Mouse (Mus musculus): ENCODE results near the gene Mylk4. TPM values are rescaled to one million over a fixed set of nuclear protein-coding genes. Genes with fewer than 3 reads are reported as not detected.

Gene Mylk4
- polyA plus RNA-seq, 1 experiment from 2014 or later = not detected

- Histone ChIP-seq H3K4me3 (ENCODE audit: low read depth, low read length) (no peak overlapping the region), H3K9ac (no peak overlapping the region), H3K4me1 (ENCODE audit: insufficient read depth) (no peaks in the 10 kb centered on the region), H3K36me3 (ENCODE audit: insufficient read depth) (no peaks in the 10 kb centered on the region), H3K9me3 (ENCODE audit: low read depth, low read length) (no peaks in the 10 kb centered on the region), H3K27ac (ENCODE audit: low read depth) (no peak overlapping the region), H3K27me3 (ENCODE audit: insufficient read depth, low read length) (peaks cover 3% of the 10 kb centered on the region; the same call in 1 of the 2 replicates), H3K4me2 (no peak overlapping the region)
- 65% methylated on average over 12 of the region's 12 CpGs for WGBS
- DNase-seq (no peak), ATAC-seq (ENCODE audit: insufficient read depth) (no peak)
- no peak for TF ChIP-seq CTCF (IDR thresholded peaks at IDR 0.05; ENCODE audit: low read depth)
These were observed 103.6 kb downstream of the Mylk4 start for GRCm38 (mm10) chr13:32680121-32680551.

DNA sequence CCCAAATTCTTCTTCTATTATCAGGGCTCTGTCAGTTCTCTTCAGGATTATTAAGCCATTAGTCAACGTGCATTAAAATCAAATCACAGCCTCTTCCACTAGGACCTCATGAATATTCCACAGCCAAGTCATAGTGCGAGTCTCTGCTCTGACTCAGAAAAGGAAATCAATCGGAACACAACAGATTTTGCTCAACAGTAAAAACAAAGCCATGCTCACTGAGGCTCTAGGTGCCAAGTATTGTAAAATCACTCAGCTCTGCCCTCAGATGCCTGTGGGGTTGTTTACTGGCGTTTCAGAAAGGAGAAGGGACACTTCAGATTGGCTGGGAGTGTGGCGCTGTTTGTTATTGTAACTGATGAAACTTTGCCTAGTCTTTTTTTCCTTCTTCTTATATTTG, 104.8 kb downstream of the Mylk4 start:
- ATAC-seq (ENCODE audit: insufficient read depth) (no peak), DNase-seq (no peak)
- Histone ChIP-seq H3K4me2 (no peak overlapping the region), H3K27me3 (ENCODE audit: insufficient read depth, low read length) (peaks cover 3% of the 10 kb centered on the region; the same call in 1 of the 2 replicates), H3K4me3 (ENCODE audit: low read depth, low read length) (no peak overlapping the region), H3K4me1 (ENCODE audit: insufficient read depth) (no peaks in the 10 kb centered on the region), H3K36me3 (ENCODE audit: insufficient read depth) (no peaks in the 10 kb centered on the region), H3K9ac (no peak overlapping the region), H3K27ac (ENCODE audit: low read depth) (no peak overlapping the region), H3K9me3 (ENCODE audit: low read depth, low read length) (no peaks in the 10 kb centered on the region)
- WGBS = 65% methylated on average over 5 of the region's 5 CpGs
- TF ChIP-seq CTCF (IDR thresholded peaks at IDR 0.05; ENCODE audit: low read depth) = no peak

- no peak overlapping the region for H3K27ac ChIP-seq (ENCODE audit: low read depth)
- DNase-seq (peak; percentile 79), ATAC-seq (ENCODE audit: insufficient read depth) (peak; percentile 56; the same call in 1 of the 2 replicates)
- no peaks in the 10 kb centered on the region for H3K4me1 ChIP-seq (ENCODE audit: insufficient read depth)
- H3K9ac ChIP-seq = no peak overlapping the region
- H3K4me2 ChIP-seq = peak overlapping the region; percentile 37
- no peaks in the 10 kb centered on the region for H3K9me3 ChIP-seq (ENCODE audit: low read depth, low read length)
- H3K36me3 ChIP-seq (ENCODE audit: insufficient read depth) = no peaks in the 10 kb centered on the region
- H3K27me3 ChIP-seq (ENCODE audit: insufficient read depth, low read length) = peaks cover 28% of the 10 kb centered on the region
- H3K4me3 ChIP-seq (ENCODE audit: low read depth, low read length) = no peak overlapping the region
- 16% methylated on average over 7 of the region's 7 CpGs for WGBS
- TF ChIP-seq CTCF (IDR thresholded peaks at IDR 0.05; ENCODE audit: low read depth) = no peak
These were observed 113.0 kb downstream of the Mylk4 start for GRCm38 (mm10) chr13:32670782-32671181.

- no peak for TF ChIP-seq CTCF (IDR thresholded peaks at IDR 0.05; ENCODE audit: low read depth)
- ATAC-seq (ENCODE audit: insufficient read depth) = no peak
These were observed 115.5 kb downstream of the Mylk4 start for GRCm38 (mm10) chr13:32668296-32668695.

GRCm38 (mm10) chr13:32667386-32667785, 116.4 kb downstream of the Mylk4 start:
- DNase-seq (no peak), ATAC-seq (ENCODE audit: insufficient read depth) (no peak)
- Histone ChIP-seq H3K9ac (no peak overlapping the region), H3K36me3 (ENCODE audit: insufficient read depth) (no peaks in the 10 kb centered on the region), H3K4me1 (ENCODE audit: insufficient read depth) (0 out of 2 replicates have a peak, but pooled peaks cover 5% of the 10 kb centered on the region), H3K4me3 (ENCODE audit: low read depth, low read length) (no peak overlapping the region), H3K27ac (ENCODE audit: low read depth) (no peak overlapping the region), H3K27me3 (ENCODE audit: insufficient read depth, low read length) (peaks cover 31% of the 10 kb centered on the region), H3K9me3 (ENCODE audit: low read depth, low read length) (no peaks in the 10 kb centered on the region), H3K4me2 (no peak overlapping the region)
- no peak for TF ChIP-seq CTCF (IDR thresholded peaks at IDR 0.05; ENCODE audit: low read depth)
- 54% methylated on average over 4 of the region's 4 CpGs for WGBS

More at GRCm38 (mm10) chr13:32668296-32668695, 115.5 kb downstream of the Mylk4 start:
- Histone ChIP-seq H3K27ac (ENCODE audit: low read depth) (no peak overlapping the region), H3K27me3 (ENCODE audit: insufficient read depth, low read length) (peaks cover 36% of the 10 kb centered on the region), H3K36me3 (ENCODE audit: insufficient read depth) (no peaks in the 10 kb centered on the region), H3K9me3 (ENCODE audit: low read depth, low read length) (no peaks in the 10 kb centered on the region), H3K4me3 (ENCODE audit: low read depth, low read length) (no peak overlapping the region), H3K4me1 (ENCODE audit: insufficient read depth) (0 out of 2 replicates have a peak, but pooled peaks cover 5% of the 10 kb centered on the region), H3K9ac (no peak overlapping the region), H3K4me2 (no peak overlapping the region)
- no peak for DNase-seq
- WGBS = 68% methylated on average over 3 of the region's 3 CpGs

GRCm38 (mm10) chr13:32662041-32662440, 121.7 kb downstream of the Mylk4 start:
- Histone ChIP-seq H3K9me3 (ENCODE audit: low read depth, low read length) (no peaks in the 10 kb centered on the region), H3K9ac (no peak overlapping the region), H3K27me3 (ENCODE audit: insufficient read depth, low read length) (peaks cover 11% of the 10 kb centered on the region), H3K4me3 (ENCODE audit: low read depth, low read length) (no peak overlapping the region), H3K4me2 (no peak overlapping the region), H3K27ac (ENCODE audit: low read depth) (no peak overlapping the region), H3K36me3 (ENCODE audit: insufficient read depth) (no peaks in the 10 kb centered on the region), H3K4me1 (ENCODE audit: insufficient read depth) (0 out of 2 replicates have a peak, but pooled peaks cover 5% of the 10 kb centered on the region)
- ATAC-seq (ENCODE audit: insufficient read depth) (no peak), DNase-seq (peak; percentile 69)
- WGBS = 54% methylated on average over 3 of the region's 3 CpGs
- peak; percentile 65 for TF ChIP-seq CTCF (IDR thresholded peaks at IDR 0.05; ENCODE audit: low read depth)

DNA sequence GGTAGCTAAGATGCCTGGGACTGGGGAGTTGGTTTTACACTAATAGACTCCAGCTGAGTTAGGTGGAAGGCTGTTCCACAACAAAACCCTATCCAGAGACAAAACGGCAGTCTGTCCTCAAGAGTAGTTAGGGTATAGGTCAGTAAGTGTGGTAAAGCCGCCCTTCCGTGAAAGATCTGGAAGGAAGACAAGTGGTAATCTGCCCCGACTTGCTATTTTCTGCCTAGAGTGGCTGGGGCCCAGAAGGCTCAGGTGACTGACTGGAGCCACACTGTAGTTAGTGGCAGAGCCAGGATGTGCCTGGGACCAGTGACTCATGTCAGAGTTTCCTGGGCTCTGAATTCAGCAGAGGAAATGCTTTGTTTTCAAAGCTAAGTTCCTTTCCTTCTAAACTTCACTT, 123.5 kb downstream of the Mylk4 start:
- ATAC-seq (ENCODE audit: insufficient read depth) (no peak), DNase-seq (peak; percentile 7)
- 58% methylated on average over 4 of the region's 4 CpGs for WGBS
- 0 out of 2 replicates have a peak, but pooled peaks cover 5% of the 10 kb centered on the region for H3K4me1 ChIP-seq (ENCODE audit: insufficient read depth)
- no peak overlapping the region for H3K9ac ChIP-seq
- peaks cover 3% of the 10 kb centered on the region; the same call in 1 of the 2 replicates for H3K27me3 ChIP-seq (ENCODE audit: insufficient read depth, low read length)
- no peaks in the 10 kb centered on the region for H3K9me3 ChIP-seq (ENCODE audit: low read depth, low read length)
- no peak overlapping the region for H3K4me2 ChIP-seq
- no peaks in the 10 kb centered on the region for H3K36me3 ChIP-seq (ENCODE audit: insufficient read depth)
- no peak overlapping the region for H3K27ac ChIP-seq (ENCODE audit: low read depth)
- TF ChIP-seq CTCF (IDR thresholded peaks at IDR 0.05; ENCODE audit: low read depth) = no peak
- H3K4me3 ChIP-seq (ENCODE audit: low read depth, low read length) = no peak overlapping the region

All from lung, embryonic 14.5 days (tissue).